Mouse (Mus musculus) MEL (cell line): Measurements from ENCODE around the gene Fam13a. TPM values are rescaled to one million over a fixed set of nuclear protein-coding genes. Genes with fewer than 3 reads are reported as not detected.

Source experiments
- DNase-seq: peaks from one replicate; pipeline ENCODE4 v3.0.0; 2011; ENCODE audit warnings: low read depth, low spot score
- H3K27ac ChIP-seq: 2 replicates; pipeline ENCODE4 v1.5.1; 2012; ENCODE audit warnings: low read depth, mild to moderate bottlenecking, control low read depth, low read length, moderate library complexity; ENCODE audit not compliant: control insufficient read depth
- H3K27me3 ChIP-seq, 2 experiments: fragments of 150-350 bp in 1 of 2; sonication (generic) in 1 of 2; 2 replicates each; pipeline ENCODE4 v1.6.1; 2012; ENCODE audit warnings: low read length in 2 of 2, mild to moderate bottlenecking in 2 of 2, improper control_type of control experiment in 1 of 2, moderate library complexity in 1 of 2; ENCODE audit not compliant: insufficient read depth in 2 of 2, control insufficient read depth in 1 of 2
- H3K36me3 ChIP-seq, 2 experiments: 2 replicates each; pipeline ENCODE4 v1.6.1; 2012 to 2014; ENCODE audit warnings: low read length in 2 of 2, improper control_type of control experiment in 1 of 2, inconsistent platforms in 1 of 2, mild to moderate bottlenecking in 1 of 2; ENCODE audit not compliant: insufficient read depth in 2 of 2, control insufficient read depth in 1 of 2
- H3K4me1 ChIP-seq, 2 experiments: fragments of 150-350 bp in 1 of 2; sonication (generic) in 1 of 2; 2 replicates each; pipeline ENCODE4 v1.6.1; 2012; ENCODE audit warnings: low read length in 2 of 2, improper control_type of control experiment in 1 of 2, mild to moderate bottlenecking in 1 of 2; ENCODE audit not compliant: insufficient read depth in 2 of 2, control insufficient read depth in 1 of 2
- H3K4me3 ChIP-seq, 2 experiments: fragments of 150-350 bp in 1 of 2; sonication (generic) in 1 of 2; 2 replicates each; pipeline ENCODE4 v1.5.1; 2012; ENCODE audit warnings: low read depth in 2 of 2, low read length in 2 of 2, mild to moderate bottlenecking in 2 of 2, moderate library complexity in 2 of 2, control low read depth in 1 of 2, improper control_type of control experiment in 1 of 2; ENCODE audit not compliant: control insufficient read depth in 1 of 2, insufficient read depth in 1 of 2
- H3K79me2 ChIP-seq: 2 replicates; pipeline ENCODE4 v1.6.1; 2012; ENCODE audit warnings: mild to moderate bottlenecking, low read length, moderate library complexity; ENCODE audit not compliant: control insufficient read depth, poor library complexity, insufficient read depth
- H3K9ac ChIP-seq: 2 replicates; pipeline ENCODE4 v1.6.1; 2012; ENCODE audit warnings: low read depth, mild to moderate bottlenecking, control low read depth, low read length, moderate library complexity; ENCODE audit not compliant: control insufficient read depth, poor library complexity, severe bottlenecking
- H3K9me3 ChIP-seq: fragments of 150-350 bp; sonication (generic); replicated peaks from 2 replicates; pipeline ENCODE4 v1.6.1; 2012; ENCODE audit warnings: mild to moderate bottlenecking, low read length, improper control_type of control experiment, moderate library complexity; ENCODE audit not compliant: insufficient read depth
- CHD1 ChIP-seq: IDR thresholded peaks from 2 replicates; pipeline ENCODE4 v1.6.1; 2012; ENCODE audit warnings: low read depth, mild to moderate bottlenecking, inconsistent platforms, low read length, improper control_type of control experiment
- CHD2 ChIP-seq: IDR thresholded peaks from 2 replicates; pipeline ENCODE4 v1.6.1; 2011; ENCODE audit warnings: low read length, improper control_type of control experiment
- CTCF ChIP-seq, 3 experiments: IDR thresholded peaks in 2 of 3; conservative IDR thresholded peaks in 1 of 3; 2 replicates each; pipeline ENCODE4 v1.5.1; 2011 to 2012; ENCODE audit warnings: low read length in 3 of 3, low read depth in 2 of 3, mild to moderate bottlenecking in 2 of 3, improper control_type of control experiment in 1 of 3, inconsistent platforms in 1 of 3, mixed read lengths in 1 of 3, moderate library complexity in 1 of 3; ENCODE audit not compliant: control insufficient read depth in 1 of 3, insufficient read depth in 1 of 3, poor library complexity in 1 of 3, severe bottlenecking in 1 of 3
- E2F4 ChIP-seq: IDR thresholded peaks from 2 replicates; pipeline ENCODE4 v1.6.1; 2011; ENCODE audit warnings: low read depth, low read length, improper control_type of control experiment, borderline replicate concordance
- ELF1 ChIP-seq: IDR thresholded peaks from 2 replicates; pipeline ENCODE4 v1.6.1; 2014; ENCODE audit warnings: low read depth, mild to moderate bottlenecking, inconsistent platforms, low read length, improper control_type of control experiment, moderate library complexity
- EP300 ChIP-seq, 2 experiments: IDR thresholded peaks; 2 replicates each; pipeline ENCODE4 v1.6.1; 2011; ENCODE audit warnings: improper control_type of control experiment in 2 of 2, low read length in 2 of 2, low read depth in 1 of 2, mild to moderate bottlenecking in 1 of 2
- GABPA ChIP-seq: IDR thresholded peaks from 2 replicates; pipeline ENCODE4 v1.6.1; 2012; ENCODE audit warnings: low read depth, mild to moderate bottlenecking, inconsistent platforms, low read length, improper control_type of control experiment, moderate library complexity
- GATA1 ChIP-seq: IDR thresholded peaks from 2 replicates; pipeline ENCODE4 v1.6.1; 2011; ENCODE audit warnings: low read depth, low read length, improper control_type of control experiment
- HCFC1 ChIP-seq: IDR thresholded peaks from 2 replicates; pipeline ENCODE4 v1.6.1; 2012; ENCODE audit warnings: low read depth, mild to moderate bottlenecking, inconsistent platforms, low read length, improper control_type of control experiment, moderate library complexity
- JUND ChIP-seq: IDR thresholded peaks from 2 replicates; pipeline ENCODE4 v1.6.1; 2011; ENCODE audit warnings: low read depth, mild to moderate bottlenecking, improper control_type of control experiment, low read length
- MAFK ChIP-seq: IDR thresholded peaks from 2 replicates; pipeline ENCODE4 v1.6.1; 2011; ENCODE audit warnings: low read depth, mild to moderate bottlenecking, low read length, improper control_type of control experiment, borderline replicate concordance
- MEF2A ChIP-seq: IDR thresholded peaks from 2 replicates; pipeline ENCODE4 v1.6.1; 2014; ENCODE audit warnings: low read depth, mild to moderate bottlenecking, inconsistent platforms, low read length, improper control_type of control experiment; ENCODE audit not compliant: poor library complexity, insufficient replicate concordance, severe bottlenecking; ENCODE audit errors: extremely low read depth
- MXI1 ChIP-seq: IDR thresholded peaks from 2 replicates; pipeline ENCODE4 v1.6.1; 2011; ENCODE audit warnings: mild to moderate bottlenecking, low read depth, low read length, improper control_type of control experiment
- MYB ChIP-seq: IDR thresholded peaks from 2 replicates; pipeline ENCODE4 v1.6.1; 2011; ENCODE audit warnings: mild to moderate bottlenecking, low read depth, low read length, improper control_type of control experiment
- NRF1 ChIP-seq: IDR thresholded peaks from 2 replicates; pipeline ENCODE4 v1.6.1; 2014; ENCODE audit warnings: low read depth, mild to moderate bottlenecking, inconsistent platforms, low read length, improper control_type of control experiment, moderate library complexity; ENCODE audit not compliant: poor library complexity, insufficient read depth, severe bottlenecking
- POLR2AphosphoS2 ChIP-seq: IDR thresholded peaks from 2 replicates; pipeline ENCODE4 v1.6.1; 2011; ENCODE audit warnings: low read length, improper control_type of control experiment
- POLR2AphosphoS5 ChIP-seq: IDR thresholded peaks from 2 replicates; pipeline ENCODE4 v1.6.1; 2012; ENCODE audit warnings: low read depth, borderline replicate concordance, mild to moderate bottlenecking, inconsistent platforms, low read length, moderate library complexity, mixed read lengths
- RAD21 ChIP-seq: IDR thresholded peaks from 2 replicates; pipeline ENCODE4 v1.6.1; 2011; ENCODE audit warnings: mild to moderate bottlenecking, low read depth, low read length, improper control_type of control experiment
- TBP ChIP-seq: IDR thresholded peaks from 2 replicates; pipeline ENCODE4 v1.8.0; 2011; ENCODE audit warnings: low read depth, low read length, improper control_type of control experiment
- USF2 ChIP-seq, 2 experiments: IDR thresholded peaks; 2 replicates each; pipeline ENCODE4 v1.6.1; 2011 to 2012; ENCODE audit warnings: improper control_type of control experiment in 2 of 2, low read length in 2 of 2, borderline replicate concordance in 1 of 2, inconsistent platforms in 1 of 2, low read depth in 1 of 2, mild to moderate bottlenecking in 1 of 2; ENCODE audit not compliant: insufficient read depth in 1 of 2
- ZC3H11A ChIP-seq: IDR thresholded peaks from 2 replicates; pipeline ENCODE4 v1.6.1; 2012; ENCODE audit warnings: low read depth, mild to moderate bottlenecking, inconsistent platforms, low read length, improper control_type of control experiment
- ZKSCAN1 ChIP-seq: IDR thresholded peaks from 2 replicates; pipeline ENCODE4 v1.6.1; 2012; ENCODE audit warnings: low read depth, mild to moderate bottlenecking, inconsistent platforms, low read length, improper control_type of control experiment, moderate library complexity
- ZMIZ1 ChIP-seq: IDR thresholded peaks from 2 replicates; pipeline ENCODE4 v1.6.1; 2012; ENCODE audit warnings: low read depth, mild to moderate bottlenecking, inconsistent platforms, low read length, improper control_type of control experiment, moderate library complexity
- polyA plus RNA-seq, 2 experiments: library from polyadenylated mRNA; stranded (reverse) in 1 of 2; unstranded in 1 of 2; fragments of >175 nt in 1 of 2; fragments of >200 nt in 1 of 2; gene quantifications; 2 replicates each; pipeline versions ENCODE4 v1.2.1 to v1.2.4; 2012; ENCODE audit warnings: low replicate concordance in 2 of 2, low read depth in 1 of 2; ENCODE audit not compliant: insufficient read length in 2 of 2, insufficient read depth in 1 of 2, missing spikeins in 1 of 2
- total RNA-seq: library from RNA; depleted of rRNA; stranded (reverse); fragments of 300-350 nt; gene quantifications from 2 replicates; pipeline ENCODE4 v1.2.3, GENCODE M21; 2012

The Fam13a gene
- total and polyA plus RNA-seq, 3 experiments, result not detected

DNA sequence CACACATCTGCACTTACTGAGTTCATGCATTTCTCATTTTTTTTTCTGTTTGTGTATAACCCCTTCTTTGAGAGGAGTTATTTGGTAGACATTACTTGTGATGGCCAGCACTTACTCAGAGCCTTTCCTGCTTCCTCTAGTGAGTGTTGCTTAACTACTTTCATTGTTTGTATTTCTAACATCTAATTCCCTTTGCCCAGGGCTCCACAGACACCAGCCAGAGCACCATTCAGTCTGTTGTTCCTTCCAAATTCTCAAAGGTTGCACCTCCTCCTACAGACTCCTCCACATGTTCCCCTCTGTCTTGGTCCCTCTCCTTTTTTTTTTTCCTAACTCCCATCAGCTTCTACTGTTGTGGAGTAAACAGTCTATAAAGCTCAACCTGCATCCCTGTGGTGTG, 5.7 kb upstream of the Fam13a start:
- no peaks in the 10 kb centered on the region for H3K36me3 ChIP-seq
- H3K9ac ChIP-seq, result no peak overlapping the region
- no peak for DNase-seq
- H3K4me3 ChIP-seq, result no peak overlapping the region
- H3K79me2 ChIP-seq, result no peaks in the 10 kb centered on the region
- H3K27me3 ChIP-seq, result no peaks in the 10 kb centered on the region
- no peaks in the 10 kb centered on the region for H3K4me1 ChIP-seq
- TF ChIP-seq MXI1, result no peak
- TF ChIP-seq ELF1, result no peak
- TF ChIP-seq MEF2A, result no peak
- TF ChIP-seq E2F4, result no peak
- TF ChIP-seq ZKSCAN1, result no peak
- TF ChIP-seq GABPA, result no peak
- no peak for TF ChIP-seq JUND
- no peak for TF ChIP-seq ZMIZ1
- no peak for TF ChIP-seq HCFC1
- TF ChIP-seq GATA1, result no peak
- no peak for TF ChIP-seq ZC3H11A
- no peak for TF ChIP-seq POLR2AphosphoS5
- no peak overlapping the region for H3K27ac ChIP-seq
- H3K9me3 ChIP-seq, result no peaks in the 10 kb centered on the region

DNA sequence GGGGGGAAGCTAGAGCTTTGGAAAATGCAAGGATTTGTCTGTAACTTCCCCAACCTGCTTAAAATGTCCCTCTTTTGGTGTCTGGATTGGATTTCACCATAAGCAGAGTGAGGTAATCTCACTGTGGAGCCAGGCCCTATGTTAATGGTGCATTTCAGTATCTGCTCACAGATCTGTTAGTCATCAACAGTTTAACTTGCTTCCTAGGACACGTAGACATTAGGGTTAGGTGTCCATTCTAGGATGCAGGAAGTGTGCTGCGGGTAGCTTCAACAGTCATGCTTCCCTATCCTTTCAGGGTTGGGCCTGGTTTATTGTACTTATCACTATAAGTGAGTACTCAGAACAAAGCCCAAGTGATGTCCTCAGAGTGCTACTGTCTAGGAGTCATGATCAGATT, 4.5 kb upstream of the Fam13a start:
- Histone ChIP-seq H3K9ac (no peak overlapping the region), H3K4me3 (no peak overlapping the region)

DNA sequence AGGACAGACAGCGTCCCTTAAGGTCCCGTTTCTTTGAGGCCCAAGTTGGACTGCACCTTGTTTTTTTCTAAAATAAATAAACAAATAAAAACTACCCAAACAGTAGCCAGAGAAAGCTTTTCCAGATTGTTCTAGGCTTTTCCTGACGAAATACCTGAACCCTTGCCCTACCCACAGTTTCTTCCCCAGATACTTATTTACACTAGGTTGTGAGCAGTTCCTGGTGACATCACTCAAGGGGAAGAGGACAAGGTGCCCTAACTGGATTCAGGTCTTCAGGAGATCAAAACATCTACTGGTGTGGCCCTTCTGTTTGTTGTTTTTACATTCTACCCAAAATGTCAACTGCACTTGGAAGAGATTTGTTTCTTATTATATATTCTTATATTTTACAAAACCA, 457 bp upstream of the Fam13a start:
- H3K27ac ChIP-seq, result no peak overlapping the region
- H3K9ac ChIP-seq, result no peak overlapping the region
- H3K79me2 ChIP-seq, result no peaks in the 10 kb centered on the region
- no peaks in the 10 kb centered on the region for H3K4me1 ChIP-seq
- no peak overlapping the region for H3K4me3 ChIP-seq
- no peak for DNase-seq
- H3K27me3 ChIP-seq, result no peaks in the 10 kb centered on the region
- no peaks in the 10 kb centered on the region for H3K36me3 ChIP-seq
- H3K9me3 ChIP-seq, result no peaks in the 10 kb centered on the region
- TF ChIP-seq CTCF (IDR thresholded peaks at IDR 0.05 in 2 of 3, conservative IDR thresholded peaks at IDR 0.05 in 1 of 3; ENCODE audit: control insufficient read depth in 1 of 3, insufficient read depth in 1 of 3, low read depth in 2 of 3, low read length in 3 of 3, poor library complexity in 1 of 3, severe bottlenecking in 1 of 3) (no peak), MEF2A (no peak), POLR2AphosphoS2 (no peak), GABPA (no peak), MYB (no peak), RAD21 (no peak), EP300 (IDR thresholded peaks at IDR 0.05; ENCODE audit: low read depth in 1 of 2, low read length in 2 of 2) (no peak), CHD1 (no peak), JUND (no peak), ZKSCAN1 (no peak), ZMIZ1 (no peak), TBP (no peak)

More for the DNA sequence above, 4.5 kb upstream of the Fam13a start:
- H3K36me3 ChIP-seq, result no peaks in the 10 kb centered on the region
- TF ChIP-seq MXI1 (no peak), MAFK (no peak), NRF1 (no peak), HCFC1 (no peak), CHD2 (no peak), POLR2AphosphoS2 (no peak), USF2 (IDR thresholded peaks at IDR 0.05; ENCODE audit: borderline replicate concordance in 1 of 2, insufficient read depth in 1 of 2, low read depth in 1 of 2, low read length in 2 of 2) (no peak)
- DNase-seq, result no peak
- no peak overlapping the region for H3K27ac ChIP-seq
- H3K4me1 ChIP-seq, result no peaks in the 10 kb centered on the region
- H3K27me3 ChIP-seq, result no peaks in the 10 kb centered on the region
- H3K9me3 ChIP-seq, result no peaks in the 10 kb centered on the region
- H3K79me2 ChIP-seq, result no peaks in the 10 kb centered on the region
